Mouse (Mus musculus) embryonic facial prominence, embryonic 12.5 days (tissue): ENCODE measurements at regions not wholly inside any gene's neighbourhood (a gene's known extent, or its start where the extent isn't known, plus 50 kb on each side); places are given as distances from the start of the nearest gene placed in this dataset.
A peak's percentile ranks its signal among the peaks of the same experiment; 100 is the strongest.
"Not testable (repeated sequence)": the region's sequence is repeated elsewhere in the genome, so short reads cannot be mapped to it uniquely, and the experiment has no call there.

Experiments
- ATAC-seq: fragments of 200-750 bp; cut with Nextera tagmentation; 2 replicates; pipeline ENCODE4 v1.8.0; 2017; ENCODE audit not compliant: insufficient number of reproducible peaks, insufficient read depth, low FRiP score, low TSS enrichment
- H3K27ac ChIP-seq: fragments of 300-500 bp; sonication (generic); 2 replicates; pipeline ENCODE4 v1.5.1; 2016; ENCODE audit warnings: mild to moderate bottlenecking
- H3K27me3 ChIP-seq: fragments of 300-500 bp; sonication (generic); 2 replicates; pipeline ENCODE4 v1.6.1; 2016; ENCODE audit warnings: mild to moderate bottlenecking, moderate library complexity
- H3K36me3 ChIP-seq: fragments of 300-500 bp; sonication (generic); 2 replicates; pipeline ENCODE4 v1.6.1; 2016; ENCODE audit warnings: mild to moderate bottlenecking
- H3K4me1 ChIP-seq: fragments of 300-500 bp; sonication (generic); 2 replicates; pipeline ENCODE4 v1.6.1; 2016
- H3K4me2 ChIP-seq: fragments of 300-500 bp; sonication (generic); replicated peaks from 2 replicates; pipeline ENCODE4 v1.6.1; 2016; ENCODE audit warnings: mild to moderate bottlenecking, moderate library complexity
- H3K4me3 ChIP-seq: fragments of 300-500 bp; sonication (generic); 2 replicates; pipeline ENCODE4 v1.5.1; 2016; ENCODE audit warnings: mild to moderate bottlenecking
- H3K9ac ChIP-seq: fragments of 300-500 bp; sonication (generic); 2 replicates; pipeline ENCODE4 v1.6.1; 2016; ENCODE audit warnings: mild to moderate bottlenecking, moderate library complexity
- H3K9me3 ChIP-seq: fragments of 300-500 bp; sonication (generic); 2 replicates; pipeline ENCODE4 v1.6.1; 2016; ENCODE audit warnings: mild to moderate bottlenecking, moderate library complexity
- WGBS: fragments of 180-500 bp; shearing (Covaris S2); methylation state at CpG from one replicate; pipeline ENCODE4 v1.1.7; 2016; 5-methylcytosine and 5-hydroxymethylcytosine counted together

DNA sequence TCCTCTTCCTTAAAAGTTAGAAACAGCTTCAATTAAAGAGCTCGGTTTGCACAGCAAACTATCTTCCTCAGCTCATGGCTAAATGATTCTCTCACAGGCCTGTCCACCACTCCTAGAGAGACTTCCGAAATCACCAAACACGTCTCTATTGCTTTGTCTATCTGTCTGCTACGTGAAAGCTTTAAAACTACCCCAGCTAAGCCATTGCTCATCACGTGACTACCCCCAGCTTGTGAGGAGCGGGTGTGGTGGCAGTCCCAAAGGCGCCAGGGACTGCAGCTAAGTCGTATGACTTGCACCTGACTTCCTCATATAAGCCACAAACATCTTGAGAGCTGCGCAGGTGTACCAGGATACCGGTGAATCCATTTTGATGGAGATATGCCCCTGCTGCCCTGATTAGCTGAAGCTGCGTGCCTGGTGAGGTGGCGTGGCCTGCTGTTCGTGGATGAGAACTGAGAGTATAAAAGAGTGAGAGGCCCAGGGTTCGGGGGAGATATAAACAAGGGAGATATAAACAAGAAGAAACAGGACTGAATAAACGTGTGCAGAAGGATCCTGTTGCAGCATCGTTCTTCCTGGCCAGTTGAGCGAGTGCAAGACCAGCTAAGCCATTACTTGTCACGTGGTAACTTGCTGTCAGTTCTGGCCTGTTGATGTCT is 105.8 kb upstream of the Intu start:
- not testable (repeated sequence) for H3K27ac ChIP-seq, H3K4me2 ChIP-seq, H3K4me3 ChIP-seq, H3K36me3 ChIP-seq, H3K9ac ChIP-seq, ATAC-seq, H3K9me3 ChIP-seq, H3K4me1 ChIP-seq, H3K27me3 ChIP-seq
- 52% methylated on average over 18 of the region's 18 CpGs for WGBS

DNA sequence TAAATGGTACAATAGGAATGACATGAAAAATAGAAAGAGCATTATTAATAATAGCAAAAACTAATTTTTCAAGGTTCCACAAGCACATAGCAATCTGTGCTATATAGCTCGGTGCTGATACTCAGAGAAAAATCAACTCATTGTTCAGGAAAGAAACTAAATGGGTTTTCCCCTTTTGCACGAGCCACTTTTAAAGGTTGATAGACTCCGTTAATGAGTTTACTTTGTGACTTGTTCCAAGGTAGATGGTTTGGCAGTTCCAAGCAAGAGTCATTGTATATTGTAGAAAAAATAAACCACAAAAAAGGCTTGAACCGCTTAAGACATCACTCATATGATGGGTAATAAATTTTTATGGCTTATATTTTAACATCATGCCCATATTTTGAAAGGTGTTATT is 105.0 kb upstream of the Intu start:
- no peak overlapping the region for H3K4me3 ChIP-seq
- H3K4me2 ChIP-seq, result no peak overlapping the region
- no peak for ATAC-seq
- 78% methylated on average over 4 of the region's 4 CpGs for WGBS
- H3K27me3 ChIP-seq, result no peaks in the 10 kb centered on the region
- no peaks in the 10 kb centered on the region for H3K9me3 ChIP-seq
- H3K4me1 ChIP-seq, result no peaks in the 10 kb centered on the region
- H3K36me3 ChIP-seq, result no peaks in the 10 kb centered on the region
- H3K9ac ChIP-seq, result no peak overlapping the region
- H3K27ac ChIP-seq, result no peak overlapping the region

DNA sequence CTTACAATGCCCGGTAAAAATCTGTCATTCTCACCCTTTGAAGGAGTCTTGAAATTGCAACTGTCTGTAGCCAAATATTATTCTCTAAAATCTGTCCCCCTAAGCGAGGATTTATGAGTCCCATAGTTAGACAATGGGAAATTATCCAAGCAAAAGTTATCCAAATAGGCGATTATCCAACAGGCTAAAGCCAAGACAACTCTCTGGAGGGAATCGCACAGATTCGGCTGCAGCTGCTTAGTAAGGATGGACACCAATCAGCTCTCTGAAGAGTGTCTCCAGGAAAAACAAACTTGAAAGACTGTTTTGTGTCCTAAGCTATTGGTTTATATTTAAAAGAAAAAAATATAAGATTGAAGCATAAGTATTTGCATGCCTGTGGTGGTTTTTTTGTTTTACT is 103.1 kb upstream of the Intu start:
- Histone ChIP-seq H3K4me2 (no peak overlapping the region), H3K27ac (no peak overlapping the region), H3K9ac (no peak overlapping the region), H3K4me1 (no peaks in the 10 kb centered on the region), H3K27me3 (no peaks in the 10 kb centered on the region), H3K36me3 (no peaks in the 10 kb centered on the region), H3K4me3 (no peak overlapping the region), H3K9me3 (no peaks in the 10 kb centered on the region)
- ATAC-seq, result no peak
- 70% methylated on average over 5 of the region's 5 CpGs for WGBS

GRCm38 (mm10) chr3:40438251-40438650 is 92.8 kb upstream of the Intu start:
- Histone ChIP-seq H3K4me2 (no peak overlapping the region), H3K36me3 (no peaks in the 10 kb centered on the region), H3K4me3 (no peak overlapping the region), H3K27me3 (no peaks in the 10 kb centered on the region), H3K9ac (no peak overlapping the region), H3K9me3 (no peaks in the 10 kb centered on the region), H3K4me1 (0 out of 2 replicates have a peak, but pooled peaks cover 9% of the 10 kb centered on the region), H3K27ac (no peak overlapping the region)
- 87% methylated on average over 4 of the region's 4 CpGs for WGBS
- no peak for ATAC-seq

GRCm38 (mm10) chr3:40441092-40442036 is 89.7 kb upstream of the Intu start:
- H3K27me3 ChIP-seq, result no peaks in the 10 kb centered on the region
- H3K27ac ChIP-seq, result peak overlapping the region; percentile 57
- no peak overlapping the region for H3K4me3 ChIP-seq
- 55% methylated on average over 14 of the region's 14 CpGs for WGBS
- no peaks in the 10 kb centered on the region for H3K36me3 ChIP-seq
- H3K4me1 ChIP-seq, result peaks cover 15% of the 10 kb centered on the region
- H3K9ac ChIP-seq, result no peak overlapping the region
- no peaks in the 10 kb centered on the region for H3K9me3 ChIP-seq
- ATAC-seq, result no peak
- no peak overlapping the region for H3K4me2 ChIP-seq

DNA sequence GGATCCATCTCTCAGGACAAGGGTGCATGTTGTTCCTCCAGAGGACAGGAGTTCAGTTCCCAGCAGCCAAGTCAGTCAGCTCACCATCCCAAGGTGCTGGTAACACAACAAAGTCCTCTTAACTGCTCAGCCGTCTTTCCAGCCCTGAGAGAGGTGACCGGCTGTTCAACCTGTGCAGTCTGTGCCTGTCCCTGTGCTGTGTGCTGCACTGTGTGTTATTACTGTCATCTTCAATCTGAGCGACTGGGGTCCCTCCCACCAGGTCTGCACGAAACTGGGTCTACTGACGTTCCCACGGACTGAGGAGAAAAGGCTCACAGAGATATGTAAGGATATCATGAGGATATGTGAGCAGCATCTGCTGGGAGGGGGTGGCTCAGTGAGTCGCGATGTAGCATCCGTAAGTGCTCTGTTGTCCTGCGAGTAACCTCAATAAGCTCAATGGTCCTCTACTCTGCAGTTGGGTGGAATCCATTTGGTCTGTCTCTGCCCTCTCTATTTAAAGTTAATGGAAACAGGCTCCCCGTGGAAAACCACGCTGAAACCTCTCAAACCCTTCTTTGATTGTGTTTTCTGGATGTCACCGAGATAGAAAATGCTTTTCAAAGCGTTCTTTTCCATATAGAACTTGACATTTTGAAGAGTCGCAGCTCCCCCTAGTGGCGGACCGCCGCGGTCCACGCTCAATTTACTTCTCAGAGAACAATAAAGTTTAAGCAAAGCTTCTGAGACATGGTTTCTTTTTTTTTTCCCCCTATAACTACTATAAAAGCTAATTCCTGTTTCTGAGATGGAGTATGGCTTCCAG is 87.1 kb upstream of the Intu start:
- Histone ChIP-seq H3K4me3 (no peak overlapping the region), H3K9ac (no peak overlapping the region), H3K4me1 (peaks cover 15% of the 10 kb centered on the region), H3K4me2 (peak overlapping the region; percentile 28), H3K9me3 (no peaks in the 10 kb centered on the region), H3K36me3 (no peaks in the 10 kb centered on the region), H3K27me3 (no peaks in the 10 kb centered on the region), H3K27ac (peak overlapping the region; percentile 36; the same call in 1 of the 2 replicates)
- WGBS, result 25% methylated on average over 20 of the region's 20 CpGs
- ATAC-seq, result peak; percentile 47; the same call in 1 of the 2 replicates

DNA sequence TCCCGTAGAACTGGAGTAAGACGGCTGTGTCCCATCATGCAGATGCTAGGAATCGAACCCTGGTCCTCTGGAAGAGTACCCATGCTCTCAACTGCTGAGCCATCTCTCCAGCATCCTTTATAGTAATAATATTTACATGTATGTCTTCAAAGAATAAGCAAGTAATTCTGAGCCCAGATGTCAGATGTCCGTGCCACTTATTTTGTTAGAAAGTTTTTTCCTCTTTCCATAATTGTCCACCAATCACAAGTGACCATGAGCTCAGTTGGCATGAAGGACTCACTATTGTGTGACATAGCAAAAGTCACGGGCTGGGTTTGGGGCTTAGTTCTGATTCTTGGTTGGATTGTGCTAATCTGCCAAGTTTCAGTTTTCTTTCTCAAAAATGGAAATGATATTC is 78.1 kb upstream of the Intu start:
- H3K27ac ChIP-seq, result no peak overlapping the region
- no peak overlapping the region for H3K4me3 ChIP-seq
- no peak for ATAC-seq
- peaks cover 11% of the 10 kb centered on the region for H3K4me1 ChIP-seq
- no peak overlapping the region for H3K9ac ChIP-seq
- WGBS, result 79% methylated on average over 5 of the region's 5 CpGs
- H3K4me2 ChIP-seq, result no peak overlapping the region
- no peaks in the 10 kb centered on the region for H3K36me3 ChIP-seq
- H3K9me3 ChIP-seq, result no peaks in the 10 kb centered on the region
- no peaks in the 10 kb centered on the region for H3K27me3 ChIP-seq

DNA sequence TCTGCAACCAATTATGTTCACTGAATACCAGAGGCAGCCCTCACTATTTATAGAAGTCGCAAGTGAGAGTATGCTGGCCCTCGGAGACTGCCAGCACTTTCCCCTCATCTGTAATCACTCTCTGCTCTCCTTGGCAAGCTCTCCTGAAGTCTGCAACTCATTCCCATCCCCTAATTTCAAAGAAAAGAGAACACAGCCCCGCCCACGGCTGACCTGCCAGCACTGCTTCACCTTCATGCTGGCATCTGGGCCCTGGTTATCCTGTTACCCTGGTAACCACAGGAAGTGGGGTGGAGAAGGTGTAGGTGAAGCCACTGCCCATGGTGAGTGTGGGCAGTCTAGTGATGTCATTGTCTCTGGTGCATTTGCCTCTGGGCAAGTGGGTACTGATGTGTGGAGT is 77.5 kb upstream of the Intu start:
- H3K9me3 ChIP-seq, result no peaks in the 10 kb centered on the region
- H3K9ac ChIP-seq, result no peak overlapping the region
- 13% methylated on average over 4 of the region's 4 CpGs for WGBS
- peak overlapping the region; percentile 83 for H3K27ac ChIP-seq
- H3K4me3 ChIP-seq, result no peak overlapping the region
- no peak overlapping the region for H3K4me2 ChIP-seq
- H3K27me3 ChIP-seq, result no peaks in the 10 kb centered on the region
- no peaks in the 10 kb centered on the region for H3K36me3 ChIP-seq
- H3K4me1 ChIP-seq, result peaks cover 11% of the 10 kb centered on the region
- ATAC-seq, result no peak

- Histone ChIP-seq H3K4me3 (no peak overlapping the region), H3K9me3 (no peaks in the 10 kb centered on the region), H3K27me3 (no peaks in the 10 kb centered on the region), H3K27ac (no peak overlapping the region), H3K4me1 (peaks cover 11% of the 10 kb centered on the region), H3K9ac (no peak overlapping the region), H3K36me3 (no peaks in the 10 kb centered on the region), H3K4me2 (no peak overlapping the region)
- 67% methylated on average over 2 of the region's 2 CpGs for WGBS
- no peak for ATAC-seq
Observed at GRCm38 (mm10) chr3:40456070-40456469, 75.0 kb upstream of the Intu start.

GRCm38 (mm10) chr3:40458490-40458889 is 72.6 kb upstream of the Intu start:
- Histone ChIP-seq H3K36me3 (no peaks in the 10 kb centered on the region), H3K27ac (no peak overlapping the region), H3K4me3 (no peak overlapping the region), H3K27me3 (no peaks in the 10 kb centered on the region), H3K9me3 (no peaks in the 10 kb centered on the region), H3K4me1 (peaks cover 9% of the 10 kb centered on the region), H3K4me2 (no peak overlapping the region), H3K9ac (no peak overlapping the region)
- WGBS, result 81% methylated on average over 5 of the region's 5 CpGs
- ATAC-seq, result no peak

DNA sequence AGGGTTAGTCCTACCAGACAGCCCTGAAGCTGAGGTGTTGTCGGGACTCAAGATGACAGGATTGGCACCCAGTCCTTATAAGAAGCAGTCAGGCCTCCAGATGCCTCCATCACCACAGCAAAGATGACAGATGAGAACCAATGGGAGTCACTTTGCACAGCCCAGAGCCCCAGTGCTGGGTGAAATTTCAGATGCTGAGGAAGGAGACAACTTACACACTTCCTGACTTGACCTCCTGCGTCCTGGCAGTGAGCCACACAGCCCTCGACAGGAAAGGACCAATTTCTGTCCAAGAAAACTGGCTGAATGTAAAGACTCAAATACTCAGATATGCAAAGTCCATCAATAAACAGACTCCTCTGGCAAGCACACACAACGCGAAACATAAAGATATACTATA is 67.6 kb upstream of the Intu start:
- no peak overlapping the region for H3K4me2 ChIP-seq
- no peaks in the 10 kb centered on the region for H3K9me3 ChIP-seq
- H3K27ac ChIP-seq, result no peak overlapping the region
- H3K4me3 ChIP-seq, result no peak overlapping the region
- no peaks in the 10 kb centered on the region for H3K27me3 ChIP-seq
- ATAC-seq, result no peak
- no peak overlapping the region for H3K9ac ChIP-seq
- 62% methylated on average over 5 of the region's 5 CpGs for WGBS
- H3K4me1 ChIP-seq, result no peaks in the 10 kb centered on the region
- no peaks in the 10 kb centered on the region for H3K36me3 ChIP-seq
